Mouse (Mus musculus): ENCODE measurements around the gene Parp12. TPM values are rescaled to one million over a fixed set of nuclear protein-coding genes. Genes with fewer than 3 reads are reported as not detected.

Parp12 gene
- polyA plus RNA-seq, 1 experiment from 2014 or later: 5.2 TPM

DNA sequence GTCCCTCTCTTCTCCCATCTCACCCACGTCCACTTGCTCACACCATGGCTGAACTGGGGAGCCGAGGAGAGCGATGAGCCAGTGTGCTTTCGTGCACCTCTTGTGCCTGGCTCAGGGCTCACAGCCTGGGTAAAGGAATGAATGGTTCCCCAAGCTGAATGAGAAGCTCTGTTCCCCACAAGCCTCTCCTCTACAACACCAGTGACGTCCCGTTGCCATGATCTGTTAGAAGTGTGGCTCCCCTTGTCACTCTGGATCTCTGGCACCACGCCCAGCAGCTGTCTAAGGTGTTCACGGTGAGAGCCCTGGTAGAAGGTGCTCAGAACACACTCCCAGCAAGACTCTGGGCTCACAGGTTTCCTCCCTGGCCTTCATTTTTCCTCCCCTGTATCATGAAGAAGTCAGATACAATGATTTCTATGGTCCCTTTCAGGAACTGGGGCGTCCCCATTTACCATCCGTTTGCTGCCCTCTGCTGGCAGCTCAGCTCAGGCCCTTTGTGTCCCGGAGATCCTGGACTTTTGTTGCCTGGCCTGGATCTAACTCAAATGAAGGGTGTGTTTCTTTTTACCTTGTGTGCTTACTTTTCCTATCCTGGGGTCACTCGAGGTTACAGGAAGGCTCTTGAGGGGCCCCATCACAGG is 51.1 kb downstream of the Parp12 start:
- H3K4me2 ChIP-seq: no peak overlapping the region
- no peak; the same call in 1 of the 2 replicates for ATAC-seq (replicated peaks; ENCODE audit: insufficient number of reproducible peaks, low FRiP score, low TSS enrichment)
- H3K36me3 ChIP-seq (ENCODE audit: control insufficient read depth, insufficient read depth, low read length): no peaks in the 10 kb centered on the region
- no peak overlapping the region for H3K4me3 ChIP-seq (ENCODE audit: low read depth, low read length)
- no peaks in the 10 kb centered on the region for H3K9me3 ChIP-seq (replicated peaks; ENCODE audit: control insufficient read depth, low read length)
- H3K27me3 ChIP-seq (ENCODE audit: control insufficient read depth, insufficient read depth, low read length): no peaks in the 10 kb centered on the region
- WGBS (ENCODE audit: insufficient replicate concordance): 43% methylated on average over 12 of the region's 12 CpGs
- no peak overlapping the region for H3K27ac ChIP-seq (ENCODE audit: low read depth, low read length)
- peaks cover 6% of the 10 kb centered on the region; the same call in 1 of the 2 replicates for H3K4me1 ChIP-seq (ENCODE audit: control insufficient read depth, insufficient read depth, low read length)
- no peak overlapping the region for H3K9ac ChIP-seq (ENCODE audit: low read depth, low read length)

DNA sequence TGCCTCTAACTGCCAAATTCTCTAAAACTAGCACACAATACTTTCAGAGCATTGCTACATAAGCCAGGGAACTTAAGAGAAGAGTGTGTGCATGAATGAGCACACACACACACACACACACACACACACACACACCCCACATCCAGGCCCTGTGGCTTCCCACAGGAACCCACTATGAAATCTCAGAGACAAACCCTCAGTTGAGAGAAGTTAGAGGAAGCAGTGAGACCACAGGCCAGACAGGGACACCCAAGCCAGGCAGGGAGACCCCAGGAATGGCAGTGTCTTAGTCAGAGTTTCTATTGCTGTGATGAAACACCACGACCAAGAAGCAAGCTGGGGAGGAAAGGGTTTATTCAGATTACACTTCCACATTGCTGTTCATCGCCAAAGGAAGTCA is 54.6 kb downstream of the Parp12 start:
- H3K9ac ChIP-seq (ENCODE audit: low read depth, low read length): no peak overlapping the region
- no peaks in the 10 kb centered on the region for H3K27me3 ChIP-seq (ENCODE audit: control insufficient read depth, insufficient read depth, low read length)
- no peak for ATAC-seq (replicated peaks; ENCODE audit: insufficient number of reproducible peaks, low FRiP score, low TSS enrichment)
- H3K4me1 ChIP-seq (ENCODE audit: control insufficient read depth, insufficient read depth, low read length): peaks cover 25% of the 10 kb centered on the region
- WGBS (ENCODE audit: insufficient replicate concordance): 64% methylated on average over 2 of the region's 2 CpGs
- no peak overlapping the region for H3K4me3 ChIP-seq (ENCODE audit: low read depth, low read length)
- no peak overlapping the region for H3K27ac ChIP-seq (ENCODE audit: low read depth, low read length)
- no peaks in the 10 kb centered on the region for H3K36me3 ChIP-seq (ENCODE audit: control insufficient read depth, insufficient read depth, low read length)
- no peaks in the 10 kb centered on the region for H3K9me3 ChIP-seq (replicated peaks; ENCODE audit: control insufficient read depth, low read length)
- no peak overlapping the region for H3K4me2 ChIP-seq

GRCm38 (mm10) chr6:39061180-39061579 is 57.0 kb downstream of the Parp12 start:
- no peak overlapping the region for H3K27ac ChIP-seq (ENCODE audit: low read depth, low read length)
- no peaks in the 10 kb centered on the region for H3K9me3 ChIP-seq (replicated peaks; ENCODE audit: control insufficient read depth, low read length)
- no peak overlapping the region for H3K9ac ChIP-seq (ENCODE audit: low read depth, low read length)
- no peaks in the 10 kb centered on the region for H3K36me3 ChIP-seq (ENCODE audit: control insufficient read depth, insufficient read depth, low read length)
- ATAC-seq (replicated peaks; ENCODE audit: insufficient number of reproducible peaks, low FRiP score, low TSS enrichment): no peak
- no peak overlapping the region for H3K4me2 ChIP-seq
- 51% methylated on average over 4 of the region's 4 CpGs for WGBS (ENCODE audit: insufficient replicate concordance)
- H3K27me3 ChIP-seq (ENCODE audit: control insufficient read depth, insufficient read depth, low read length): no peaks in the 10 kb centered on the region
- peaks cover 19% of the 10 kb centered on the region for H3K4me1 ChIP-seq (ENCODE audit: control insufficient read depth, insufficient read depth, low read length)
- H3K4me3 ChIP-seq (ENCODE audit: low read depth, low read length): no peak overlapping the region

DNA sequence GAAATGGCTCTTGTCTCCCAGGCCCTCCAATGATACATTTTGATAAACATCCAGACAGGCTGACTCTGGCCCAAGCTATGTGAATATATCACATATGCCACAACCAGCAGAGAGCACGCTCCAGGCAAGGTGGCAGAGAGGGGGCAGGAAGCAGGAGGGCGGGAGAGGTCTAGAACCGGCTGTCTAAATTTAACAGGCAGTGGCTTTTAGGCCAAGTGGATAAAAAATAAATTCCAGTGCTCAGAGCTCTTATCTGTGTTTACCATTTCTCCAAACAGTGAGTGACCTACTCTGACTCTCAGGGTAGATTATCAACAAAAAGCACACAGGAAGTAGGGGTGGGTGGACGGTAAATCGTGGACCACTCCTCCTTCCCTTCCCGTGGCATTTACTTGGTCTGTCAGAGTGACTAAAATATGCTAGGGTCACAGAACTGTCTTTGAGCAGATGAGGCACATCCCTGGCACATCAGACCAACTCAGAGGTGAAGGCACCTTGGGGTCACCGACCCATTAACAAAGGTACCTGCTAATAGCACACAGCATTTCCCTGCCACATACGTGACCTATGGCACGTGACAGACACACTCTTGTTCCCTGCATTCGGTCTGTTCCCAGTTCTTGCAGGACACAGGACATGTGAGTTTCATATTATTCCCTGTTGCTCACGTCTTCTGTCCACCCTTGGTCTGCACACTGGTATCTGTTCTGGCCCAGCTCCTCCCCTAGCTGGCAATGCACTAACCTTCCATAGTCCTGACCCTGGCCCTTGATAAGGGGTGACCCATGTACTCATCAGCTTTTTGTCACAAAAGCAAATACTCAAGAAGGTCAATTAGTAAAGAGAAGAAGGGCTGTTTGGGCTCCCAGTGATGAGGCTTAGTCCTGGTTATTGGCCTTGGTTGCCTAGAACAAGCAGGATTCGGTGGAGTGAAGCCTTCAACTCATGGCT is 58.3 kb downstream of the Parp12 start:
- H3K9ac ChIP-seq (ENCODE audit: low read depth, low read length): no peak overlapping the region
- H3K27ac ChIP-seq (ENCODE audit: low read depth, low read length): 0 out of 2 replicates have a peak overlapping the region, but pooled peaks have one; percentile 22
- WGBS (ENCODE audit: insufficient replicate concordance): 42% methylated on average over 12 of the region's 12 CpGs
- ATAC-seq (replicated peaks; ENCODE audit: insufficient number of reproducible peaks, low FRiP score, low TSS enrichment): 0 out of 2 replicates have a peak, but pooled peaks have one; percentile 40
- peaks cover 27% of the 10 kb centered on the region for H3K4me1 ChIP-seq (ENCODE audit: control insufficient read depth, insufficient read depth, low read length)
- no peak overlapping the region for H3K4me3 ChIP-seq (ENCODE audit: low read depth, low read length)
- no peaks in the 10 kb centered on the region for H3K27me3 ChIP-seq (ENCODE audit: control insufficient read depth, insufficient read depth, low read length)
- H3K4me2 ChIP-seq: no peak overlapping the region
- no peaks in the 10 kb centered on the region for H3K9me3 ChIP-seq (replicated peaks; ENCODE audit: control insufficient read depth, low read length)
- no peaks in the 10 kb centered on the region for H3K36me3 ChIP-seq (ENCODE audit: control insufficient read depth, insufficient read depth, low read length)

DNA sequence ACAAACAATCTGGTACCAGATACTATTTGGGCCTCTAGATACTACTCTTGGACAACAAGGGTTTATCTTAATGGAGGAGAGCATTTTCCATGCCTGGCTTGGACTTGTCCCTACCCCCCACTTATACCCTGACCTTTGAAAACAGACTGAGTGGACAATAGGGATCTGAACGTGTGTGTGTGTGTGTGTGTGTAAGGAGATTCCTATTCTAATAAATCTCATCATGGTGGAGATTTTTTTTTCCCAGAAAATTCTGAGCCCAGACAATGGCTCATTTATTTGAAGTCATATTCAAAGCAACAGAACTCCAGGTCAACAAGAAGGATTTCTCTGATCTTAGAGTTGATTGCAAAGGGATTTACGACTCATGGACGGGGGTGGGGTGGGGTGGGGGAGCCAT is 59.2 kb downstream of the Parp12 start:
- Histone ChIP-seq H3K4me1 (ENCODE audit: control insufficient read depth, insufficient read depth, low read length) (peaks cover 27% of the 10 kb centered on the region), H3K4me2 (no peak overlapping the region), H3K4me3 (ENCODE audit: low read depth, low read length) (no peak overlapping the region), H3K9me3 (replicated peaks; ENCODE audit: control insufficient read depth, low read length) (no peaks in the 10 kb centered on the region), H3K36me3 (ENCODE audit: control insufficient read depth, insufficient read depth, low read length) (no peaks in the 10 kb centered on the region), H3K27me3 (ENCODE audit: control insufficient read depth, insufficient read depth, low read length) (no peaks in the 10 kb centered on the region), H3K27ac (ENCODE audit: low read depth, low read length) (no peak overlapping the region), H3K9ac (ENCODE audit: low read depth, low read length) (no peak overlapping the region)
- WGBS (ENCODE audit: insufficient replicate concordance): 48% methylated on average over 3 of the region's 3 CpGs
- ATAC-seq (replicated peaks; ENCODE audit: insufficient number of reproducible peaks, low FRiP score, low TSS enrichment): no peak

DNA sequence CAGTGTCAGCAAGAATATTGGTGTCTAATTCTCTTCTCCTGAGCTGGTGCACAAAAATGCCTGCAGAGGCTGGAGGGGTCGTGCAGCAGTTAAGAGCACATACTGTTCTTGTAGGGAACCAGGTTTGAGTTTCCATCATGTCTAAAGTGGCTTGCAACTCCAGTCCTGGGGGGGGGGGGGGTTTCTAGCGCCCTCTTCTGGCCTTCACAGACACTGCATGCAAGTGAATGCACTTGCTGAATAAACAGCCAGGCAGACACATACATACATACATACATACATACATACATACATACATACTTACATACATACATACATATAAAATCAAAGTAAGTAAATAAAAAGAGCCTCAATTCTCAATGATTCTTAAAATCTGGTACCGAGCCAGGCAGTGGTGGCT is 59.8 kb downstream of the Parp12 start:
- H3K36me3 ChIP-seq (ENCODE audit: control insufficient read depth, insufficient read depth, low read length): no peaks in the 10 kb centered on the region
- H3K27ac ChIP-seq (ENCODE audit: low read depth, low read length): no peak overlapping the region
- H3K4me1 ChIP-seq (ENCODE audit: control insufficient read depth, insufficient read depth, low read length): peaks cover 27% of the 10 kb centered on the region
- H3K27me3 ChIP-seq (ENCODE audit: control insufficient read depth, insufficient read depth, low read length): no peaks in the 10 kb centered on the region
- no peak overlapping the region for H3K9ac ChIP-seq (ENCODE audit: low read depth, low read length)
- ATAC-seq (replicated peaks; ENCODE audit: insufficient number of reproducible peaks, low FRiP score, low TSS enrichment): no peak
- no peak overlapping the region for H3K4me3 ChIP-seq (ENCODE audit: low read depth, low read length)
- no peaks in the 10 kb centered on the region for H3K9me3 ChIP-seq (replicated peaks; ENCODE audit: control insufficient read depth, low read length)
- H3K4me2 ChIP-seq: no peak overlapping the region
- WGBS (ENCODE audit: insufficient replicate concordance): 62% methylated on average over 3 of the region's 3 CpGs

- no peak overlapping the region for H3K9ac ChIP-seq (ENCODE audit: low read depth, low read length)
- no peak overlapping the region for H3K27ac ChIP-seq (ENCODE audit: low read depth, low read length)
- 90% methylated on average over 1 of the region's 1 CpGs for WGBS (ENCODE audit: insufficient replicate concordance)
- H3K4me1 ChIP-seq (ENCODE audit: control insufficient read depth, insufficient read depth, low read length): peaks cover 27% of the 10 kb centered on the region
- ATAC-seq (replicated peaks; ENCODE audit: insufficient number of reproducible peaks, low FRiP score, low TSS enrichment): no peak
- no peaks in the 10 kb centered on the region for H3K36me3 ChIP-seq (ENCODE audit: control insufficient read depth, insufficient read depth, low read length)
- no peaks in the 10 kb centered on the region for H3K27me3 ChIP-seq (ENCODE audit: control insufficient read depth, insufficient read depth, low read length)
- no peak overlapping the region for H3K4me2 ChIP-seq
- no peaks in the 10 kb centered on the region for H3K9me3 ChIP-seq (replicated peaks; ENCODE audit: control insufficient read depth, low read length)
- no peak overlapping the region for H3K4me3 ChIP-seq (ENCODE audit: low read depth, low read length)
Measured at GRCm38 (mm10) chr6:39057161-39057560, 61.0 kb downstream of the Parp12 start.

DNA sequence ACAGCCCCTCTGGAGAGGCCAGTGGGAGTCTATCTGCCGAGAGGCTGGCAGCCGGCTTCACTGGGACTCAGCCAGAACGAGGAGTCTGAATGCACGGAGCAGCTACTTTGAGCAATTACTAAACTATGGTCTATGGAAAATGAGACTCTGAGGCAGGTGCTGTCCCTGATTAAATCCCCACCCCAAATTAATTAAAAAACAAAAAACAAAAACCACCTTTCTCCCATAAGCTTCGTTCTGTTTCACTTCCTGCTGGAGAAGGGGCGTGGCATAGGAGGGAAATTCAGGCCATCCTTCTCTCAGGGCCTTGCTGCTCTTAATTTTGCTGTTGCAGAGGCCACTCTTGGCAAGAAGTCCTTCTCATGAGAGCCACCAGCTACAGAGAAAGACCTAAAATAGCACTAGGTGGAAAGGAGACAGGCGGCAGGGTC is 62.3 kb downstream of the Parp12 start:
- Histone ChIP-seq H3K4me3 (ENCODE audit: low read depth, low read length) (no peak overlapping the region), H3K4me2 (peak overlapping the region; percentile 7; the same call in 1 of the 2 replicates)

More for the DNA sequence above, 62.3 kb downstream of the Parp12 start:
- H3K9ac ChIP-seq (ENCODE audit: low read depth, low read length): peak overlapping the region; percentile 39; the same call in 1 of the 2 replicates
- H3K36me3 ChIP-seq (ENCODE audit: control insufficient read depth, insufficient read depth, low read length): no peaks in the 10 kb centered on the region
- H3K27ac ChIP-seq (ENCODE audit: low read depth, low read length): no peak overlapping the region
- H3K9me3 ChIP-seq (replicated peaks; ENCODE audit: control insufficient read depth, low read length): no peaks in the 10 kb centered on the region
- no peaks in the 10 kb centered on the region for H3K27me3 ChIP-seq (ENCODE audit: control insufficient read depth, insufficient read depth, low read length)
- 44% methylated on average over 7 of the region's 7 CpGs for WGBS (ENCODE audit: insufficient replicate concordance)
- H3K4me1 ChIP-seq (ENCODE audit: control insufficient read depth, insufficient read depth, low read length): peaks cover 27% of the 10 kb centered on the region
- ATAC-seq (replicated peaks; ENCODE audit: insufficient number of reproducible peaks, low FRiP score, low TSS enrichment): no peak

Measured in heart, embryonic 11.5 days (tissue).